Mouse (Mus musculus): Measurements from ENCODE around the gene Zfp809.

Zfp809 gene

GRCm38 (mm10) chr9:22261594-22261993, 36.1 kb downstream of the Zfp809 start:
- DNase-seq (ENCODE audit: low read depth, low spot score): no peak

- DNase-seq (ENCODE audit: low read depth, low spot score): no peak
These were observed 37.1 kb downstream of the Zfp809 start for GRCm38 (mm10) chr9:22262611-22263010.

- no peak for DNase-seq (ENCODE audit: low read depth, low spot score)
These were observed 43.4 kb downstream of the Zfp809 start for GRCm38 (mm10) chr9:22268886-22269285.

GRCm38 (mm10) chr9:22278733-22279132, 53.2 kb downstream of the Zfp809 start:
- DNase-seq (ENCODE audit: low read depth, low spot score): peak; percentile 10
